Mouse (Mus musculus): Measurements from ENCODE around the gene Tfip11. TPM values are rescaled to one million over a fixed set of nuclear protein-coding genes. Genes with fewer than 3 reads are reported as not detected.

Tfip11 gene
- polyA plus RNA-seq, 1 experiment from 2014 or later, result 8.0 TPM

DNA sequence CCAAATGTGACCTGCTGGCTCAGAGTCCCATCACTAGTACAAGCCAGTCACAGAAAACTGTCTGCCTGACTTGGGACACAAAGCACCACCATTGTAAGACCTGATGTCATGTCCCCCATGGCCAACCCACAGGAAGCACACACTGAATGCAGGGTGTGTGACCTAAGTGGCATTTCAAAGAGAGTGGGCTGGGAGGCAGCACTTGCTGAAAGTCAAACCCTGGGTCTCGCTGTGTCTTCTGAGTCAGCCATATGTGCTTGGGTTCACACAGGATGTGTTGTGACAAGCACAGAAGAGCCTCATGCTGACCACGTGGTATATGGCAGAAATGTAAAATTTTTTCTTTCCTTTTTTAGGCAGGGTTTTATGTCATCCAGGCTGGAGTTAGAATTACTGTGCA is 28.9 kb upstream of the Tfip11 start:
- no peaks in the 10 kb centered on the region for H3K27me3 ChIP-seq (ENCODE audit: insufficient read depth, low read length)
- no peak overlapping the region for H3K9ac ChIP-seq (replicated peaks)
- no peak overlapping the region for H3K4me3 ChIP-seq (ENCODE audit: low read depth, low read length)
- no peak for TF ChIP-seq EP300 (IDR thresholded peaks at IDR 0.05; ENCODE audit: low read depth)
- no peak for TF ChIP-seq CTCF (IDR thresholded peaks at IDR 0.05; ENCODE audit: low read depth)
- H3K36me3 ChIP-seq (replicated peaks; ENCODE audit: insufficient read depth, low read length), result no peaks in the 10 kb centered on the region; the same call in 1 of the 2 replicates
- peak overlapping the region; percentile 45 for H3K4me2 ChIP-seq (ENCODE audit: low read depth, low read length)
- WGBS (ENCODE audit: insufficient replicate concordance), result 35% methylated on average over 2 of the region's 2 CpGs
- DNase-seq, result peak; percentile 19
- H3K27ac ChIP-seq (ENCODE audit: low read depth), result peak overlapping the region; percentile 71
- H3K9me3 ChIP-seq (ENCODE audit: low read length), result no peaks in the 10 kb centered on the region
- H3K4me1 ChIP-seq (ENCODE audit: insufficient read depth), result peaks cover 95% of the 10 kb centered on the region
- peak; percentile 2; the same call in 1 of the 2 replicates for ATAC-seq

DNA sequence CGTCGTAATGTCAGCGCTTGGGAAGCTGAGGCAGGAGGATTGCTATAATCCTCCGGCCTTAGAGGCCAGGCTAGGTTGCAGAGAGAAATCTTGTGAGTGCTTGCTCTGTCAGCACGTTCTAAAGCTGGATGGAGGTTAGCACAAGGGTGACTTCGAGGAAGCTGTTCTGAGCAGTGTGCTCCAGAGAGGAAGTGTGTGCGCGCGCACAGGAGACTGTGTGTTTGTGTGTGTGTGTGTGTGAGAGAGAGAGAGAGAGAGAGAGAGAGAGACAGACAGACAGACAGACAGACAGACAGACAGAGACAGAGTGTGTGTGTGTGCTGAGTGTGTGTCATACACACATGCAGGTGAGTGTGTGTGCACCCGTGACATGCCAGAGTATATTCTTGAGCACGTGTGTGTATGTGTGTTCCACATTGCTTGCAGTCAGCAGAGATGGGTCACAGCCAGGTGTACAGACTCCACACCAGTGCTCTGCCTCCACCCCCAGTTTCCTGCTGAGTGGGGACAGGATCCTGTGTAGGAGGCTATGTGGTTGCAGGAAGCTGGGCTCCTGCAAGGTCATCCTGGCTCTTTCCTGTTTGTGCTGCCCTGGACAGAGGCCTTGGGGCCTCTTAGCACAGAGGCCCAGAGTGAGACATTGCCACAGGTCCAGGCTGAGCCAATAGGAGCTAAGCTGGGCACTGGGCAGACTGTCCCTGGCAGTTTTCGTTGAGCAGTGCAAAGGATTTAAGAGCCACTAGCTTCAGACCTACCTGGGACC is 27.8 kb upstream of the Tfip11 start:
- no peaks in the 10 kb centered on the region for H3K36me3 ChIP-seq (replicated peaks; ENCODE audit: insufficient read depth, low read length)
- peak; percentile 60 for ATAC-seq
- H3K4me2 ChIP-seq (ENCODE audit: low read depth, low read length), result no peak overlapping the region
- peak overlapping the region; percentile 71 for H3K27ac ChIP-seq (ENCODE audit: low read depth)
- TF ChIP-seq EP300 (IDR thresholded peaks at IDR 0.05; ENCODE audit: low read depth) (no peak), CTCF (IDR thresholded peaks at IDR 0.05; ENCODE audit: low read depth) (no peak)
- peaks cover 86% of the 10 kb centered on the region for H3K4me1 ChIP-seq (ENCODE audit: insufficient read depth)
- H3K9me3 ChIP-seq (ENCODE audit: low read length), result no peaks in the 10 kb centered on the region
- H3K4me3 ChIP-seq (ENCODE audit: low read depth, low read length), result no peak overlapping the region
- 52% methylated on average over 12 of the region's 12 CpGs for WGBS (ENCODE audit: insufficient replicate concordance)
- H3K27me3 ChIP-seq (ENCODE audit: insufficient read depth, low read length), result no peaks in the 10 kb centered on the region
- peak; percentile 63 for DNase-seq
- H3K9ac ChIP-seq (replicated peaks), result 0 out of 2 replicates have a peak overlapping the region, but pooled peaks have one; percentile 1

DNA sequence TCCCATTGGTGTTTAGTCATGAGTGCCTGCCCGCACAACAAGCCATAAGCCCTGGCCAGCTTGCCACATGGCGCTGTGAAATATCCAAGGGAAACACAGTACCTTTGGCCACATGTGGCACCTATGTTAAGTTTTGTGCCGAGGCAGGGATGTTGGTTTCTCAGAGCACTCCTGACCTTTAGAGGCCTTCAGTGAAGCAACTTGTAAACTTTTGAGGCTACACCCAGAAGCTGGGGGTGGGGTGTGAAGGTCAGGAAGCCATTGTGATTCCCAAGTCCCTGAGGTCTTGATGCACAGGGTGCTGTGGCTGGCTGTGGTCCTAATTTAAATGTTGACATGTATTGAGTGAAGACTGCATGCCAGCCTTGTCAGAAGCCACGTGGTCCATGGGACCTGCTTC is 26.8 kb upstream of the Tfip11 start:
- DNase-seq, result no peak

DNA sequence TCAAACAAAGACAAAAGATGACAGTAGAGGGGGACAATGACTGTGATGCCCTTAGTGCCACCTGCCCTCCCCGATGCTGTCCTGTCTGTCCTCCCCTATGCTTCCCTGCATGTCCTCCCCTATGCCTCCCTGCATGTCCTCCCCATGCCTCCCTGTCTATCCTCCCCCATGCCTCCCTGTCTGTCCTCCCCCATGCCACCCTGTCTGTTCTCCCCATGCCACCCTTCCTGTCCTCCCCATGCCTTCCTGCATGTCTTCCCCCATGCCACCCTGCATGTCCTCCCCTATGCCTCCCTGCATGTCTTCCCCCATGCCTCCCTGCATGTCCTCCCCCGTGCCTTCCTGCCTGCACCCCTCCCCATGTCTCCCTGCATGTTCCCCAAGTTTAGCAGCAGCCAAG is 26.0 kb upstream of the Tfip11 start:
- Histone ChIP-seq H3K27ac (ENCODE audit: low read depth) (peak overlapping the region; percentile 11; the same call in 1 of the 2 replicates), H3K4me3 (ENCODE audit: low read depth, low read length) (no peak overlapping the region), H3K36me3 (replicated peaks; ENCODE audit: insufficient read depth, low read length) (no peaks in the 10 kb centered on the region; the same call in none of the 2 replicates), H3K9ac (replicated peaks) (no peak overlapping the region), H3K4me2 (ENCODE audit: low read depth, low read length) (no peak overlapping the region), H3K9me3 (ENCODE audit: low read length) (no peaks in the 10 kb centered on the region), H3K27me3 (ENCODE audit: insufficient read depth, low read length) (no peaks in the 10 kb centered on the region), H3K4me1 (ENCODE audit: insufficient read depth) (peaks cover 69% of the 10 kb centered on the region)
- 74% methylated on average over 2 of the region's 2 CpGs for WGBS (ENCODE audit: insufficient replicate concordance)
- no peak for TF ChIP-seq CTCF (IDR thresholded peaks at IDR 0.05; ENCODE audit: low read depth)
- TF ChIP-seq EP300 (IDR thresholded peaks at IDR 0.05; ENCODE audit: low read depth), result no peak
- DNase-seq (peak; percentile 13), ATAC-seq (no peak)

More for the DNA sequence above, 26.8 kb upstream of the Tfip11 start:
- Histone ChIP-seq H3K27me3 (ENCODE audit: insufficient read depth, low read length) (no peaks in the 10 kb centered on the region), H3K36me3 (replicated peaks; ENCODE audit: insufficient read depth, low read length) (no peaks in the 10 kb centered on the region), H3K4me2 (ENCODE audit: low read depth, low read length) (no peak overlapping the region), H3K27ac (ENCODE audit: low read depth) (peak overlapping the region; percentile 71), H3K4me3 (ENCODE audit: low read depth, low read length) (no peak overlapping the region), H3K9me3 (ENCODE audit: low read length) (no peaks in the 10 kb centered on the region), H3K4me1 (ENCODE audit: insufficient read depth) (peaks cover 76% of the 10 kb centered on the region), H3K9ac (replicated peaks) (no peak overlapping the region)
- 65% methylated on average over 4 of the region's 4 CpGs for WGBS (ENCODE audit: insufficient replicate concordance)
- ATAC-seq, result no peak
- TF ChIP-seq CTCF (IDR thresholded peaks at IDR 0.05; ENCODE audit: low read depth), result no peak
- no peak for TF ChIP-seq EP300 (IDR thresholded peaks at IDR 0.05; ENCODE audit: low read depth)

DNA sequence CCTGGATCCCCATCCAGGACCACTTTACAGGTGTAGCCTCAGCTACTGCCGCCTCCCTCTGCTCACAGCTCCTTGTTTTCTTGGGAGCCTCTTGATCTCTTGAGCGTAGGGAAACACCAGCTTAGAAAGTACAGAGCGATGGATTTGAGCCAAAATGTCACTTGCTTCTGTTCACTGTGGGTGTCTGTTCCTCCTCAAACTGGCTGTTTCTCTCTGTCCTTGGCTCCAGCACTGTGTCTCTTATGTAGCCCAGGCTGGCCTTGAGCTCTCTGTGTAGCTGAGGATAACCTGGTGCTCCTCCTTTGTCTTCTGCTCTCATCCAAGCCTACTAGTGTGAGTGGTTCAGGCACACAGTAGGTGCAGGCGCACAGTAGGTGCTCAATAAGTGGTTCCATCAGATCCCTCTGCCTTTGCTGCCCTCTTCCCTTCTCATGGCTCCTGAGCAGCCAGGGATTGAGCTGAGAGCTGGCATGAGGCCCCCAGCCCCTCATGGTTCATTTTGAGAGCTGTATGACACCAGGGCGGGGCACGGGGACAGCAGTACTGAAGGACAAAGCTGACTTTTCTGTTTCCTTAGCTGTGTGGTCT is 25.3 kb upstream of the Tfip11 start:
- ATAC-seq (no peak), DNase-seq (no peak)
- 81% methylated on average over 6 of the region's 6 CpGs for WGBS (ENCODE audit: insufficient replicate concordance)
- no peaks in the 10 kb centered on the region for H3K9me3 ChIP-seq (ENCODE audit: low read length)
- no peak overlapping the region for H3K27ac ChIP-seq (ENCODE audit: low read depth)
- H3K36me3 ChIP-seq (replicated peaks; ENCODE audit: insufficient read depth, low read length), result peaks cover 5% of the 10 kb centered on the region
- H3K9ac ChIP-seq (replicated peaks), result no peak overlapping the region
- H3K4me3 ChIP-seq (ENCODE audit: low read depth, low read length), result no peak overlapping the region
- TF ChIP-seq CTCF (IDR thresholded peaks at IDR 0.05; ENCODE audit: low read depth) (no peak), EP300 (IDR thresholded peaks at IDR 0.05; ENCODE audit: low read depth) (no peak)
- no peaks in the 10 kb centered on the region for H3K27me3 ChIP-seq (ENCODE audit: insufficient read depth, low read length)
- peaks cover 62% of the 10 kb centered on the region for H3K4me1 ChIP-seq (ENCODE audit: insufficient read depth)
- H3K4me2 ChIP-seq (ENCODE audit: low read depth, low read length), result no peak overlapping the region

DNA sequence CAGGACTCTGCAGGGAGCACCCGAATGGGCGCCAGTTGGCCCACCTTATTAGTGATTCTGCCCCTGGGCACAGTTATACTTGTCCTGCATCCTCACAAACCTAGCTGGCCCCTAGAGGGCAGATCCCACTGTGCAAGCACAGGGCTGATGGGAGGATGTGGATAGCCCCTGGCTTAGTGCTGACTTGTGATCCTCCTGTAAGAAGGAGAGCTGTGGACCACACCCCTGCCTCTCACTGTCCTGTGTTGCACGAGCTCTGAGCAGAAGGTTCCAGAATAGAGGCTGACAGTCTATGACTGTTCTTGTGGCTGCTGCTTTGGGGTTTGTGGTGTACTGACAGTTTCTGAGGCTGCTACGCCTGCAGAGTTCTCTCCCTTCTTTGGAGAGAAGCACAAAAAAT is 24.5 kb upstream of the Tfip11 start:
- no peak overlapping the region for H3K9ac ChIP-seq (replicated peaks)
- H3K27me3 ChIP-seq (ENCODE audit: insufficient read depth, low read length), result no peaks in the 10 kb centered on the region
- ATAC-seq, result no peak
- DNase-seq, result peak; percentile 14
- no peak overlapping the region for H3K4me3 ChIP-seq (ENCODE audit: low read depth, low read length)
- H3K27ac ChIP-seq (ENCODE audit: low read depth), result peak overlapping the region; percentile 82
- peaks cover 10% of the 10 kb centered on the region for H3K36me3 ChIP-seq (replicated peaks; ENCODE audit: insufficient read depth, low read length)
- TF ChIP-seq CTCF (IDR thresholded peaks at IDR 0.05; ENCODE audit: low read depth) (peak; percentile 32), EP300 (IDR thresholded peaks at IDR 0.05; ENCODE audit: low read depth) (no peak)
- no peaks in the 10 kb centered on the region for H3K9me3 ChIP-seq (ENCODE audit: low read length)
- no peak overlapping the region for H3K4me2 ChIP-seq (ENCODE audit: low read depth, low read length)
- 61% methylated on average over 4 of the region's 4 CpGs for WGBS (ENCODE audit: insufficient replicate concordance)
- peaks cover 53% of the 10 kb centered on the region for H3K4me1 ChIP-seq (ENCODE audit: insufficient read depth)
